Mouse (Mus musculus): ENCODE results near the gene Fstl3. TPM values are rescaled to one million over a fixed set of nuclear protein-coding genes. Genes with fewer than 3 reads are reported as not detected.
"Not testable (repeated sequence)": the region's sequence is repeated elsewhere in the genome, so short reads cannot be mapped to it uniquely, and the experiment has no call there.

Fstl3 gene
- polyA plus RNA-seq, 1 experiment from 2014 or later = 0.63 TPM

DNA sequence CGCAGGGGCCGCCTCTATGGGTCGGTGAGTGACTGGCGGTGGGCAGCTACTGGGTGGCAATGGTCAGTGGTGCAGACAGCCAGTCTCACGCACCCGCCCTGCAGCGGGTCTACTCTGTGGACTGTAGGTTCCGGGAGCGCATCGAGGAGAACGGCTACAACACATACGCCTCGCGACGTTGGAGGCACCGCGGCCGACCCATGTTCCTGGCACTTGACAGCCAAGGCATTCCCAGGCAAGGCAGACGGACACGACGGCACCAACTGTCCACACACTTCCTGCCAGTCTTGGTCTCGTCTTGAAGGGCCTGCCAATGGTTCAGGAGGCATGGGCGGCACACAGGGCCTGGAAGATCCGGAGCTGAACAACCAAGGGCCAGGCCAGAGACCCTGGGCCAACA is 20.4 kb upstream of the Fstl3 start:
- H3K36me3 ChIP-seq (replicated peaks; ENCODE audit: insufficient read depth, low read length) = peaks cover 29% of the 10 kb centered on the region
- WGBS (ENCODE audit: insufficient replicate concordance) = 89% methylated on average over 24 of the region's 24 CpGs

DNA sequence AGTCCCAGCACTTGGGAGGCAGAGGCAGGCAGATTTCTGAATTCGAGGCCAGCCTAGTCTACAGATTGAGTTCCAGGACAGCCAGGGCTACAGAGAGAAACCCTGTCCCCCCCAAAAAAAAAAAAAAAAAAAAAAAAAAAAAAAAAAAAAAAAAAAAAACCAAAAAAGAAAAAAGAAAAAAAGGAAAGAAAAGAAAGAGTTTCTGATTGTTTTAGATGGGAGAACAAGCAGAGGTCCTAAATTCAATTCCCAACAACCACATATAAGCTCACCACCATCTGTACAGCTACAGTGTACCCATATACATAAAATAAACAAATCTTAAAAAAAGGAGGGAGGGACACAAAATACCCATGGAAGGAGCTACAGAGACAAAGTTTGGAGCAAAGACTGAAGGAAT is 17.4 kb upstream of the Fstl3 start:
- not testable (repeated sequence) for H3K4me2 ChIP-seq (ENCODE audit: low read depth, low read length); H3K9me3 ChIP-seq (ENCODE audit: low read length); H3K4me3 ChIP-seq (ENCODE audit: low read depth, low read length); H3K27me3 ChIP-seq (ENCODE audit: insufficient read depth, low read length); H3K27ac ChIP-seq (ENCODE audit: low read depth); H3K9ac ChIP-seq (replicated peaks); ATAC-seq; DNase-seq
- Histone ChIP-seq H3K36me3 (replicated peaks; ENCODE audit: insufficient read depth, low read length) (peaks cover 40% of the 10 kb centered on the region), H3K4me1 (ENCODE audit: insufficient read depth) (peaks cover 13% of the 10 kb centered on the region)
- WGBS (ENCODE audit: insufficient replicate concordance) = 71% methylated on average over 1 of the region's 1 CpGs

More for the DNA sequence above, 20.4 kb upstream of the Fstl3 start:
- Histone ChIP-seq H3K4me3 (ENCODE audit: low read depth, low read length) (no peak overlapping the region), H3K27ac (ENCODE audit: low read depth) (no peak overlapping the region), H3K9ac (replicated peaks) (no peak overlapping the region), H3K4me1 (ENCODE audit: insufficient read depth) (peaks cover 5% of the 10 kb centered on the region), H3K4me2 (ENCODE audit: low read depth, low read length) (no peak overlapping the region), H3K27me3 (ENCODE audit: insufficient read depth, low read length) (peaks cover 5% of the 10 kb centered on the region; the same call in 1 of the 2 replicates), H3K9me3 (ENCODE audit: low read length) (no peaks in the 10 kb centered on the region)
- ATAC-seq (no peak), DNase-seq (no peak)
- TF ChIP-seq CTCF (IDR thresholded peaks at IDR 0.05; ENCODE audit: low read depth) (no peak), EP300 (IDR thresholded peaks at IDR 0.05; ENCODE audit: low read depth) (no peak)

DNA sequence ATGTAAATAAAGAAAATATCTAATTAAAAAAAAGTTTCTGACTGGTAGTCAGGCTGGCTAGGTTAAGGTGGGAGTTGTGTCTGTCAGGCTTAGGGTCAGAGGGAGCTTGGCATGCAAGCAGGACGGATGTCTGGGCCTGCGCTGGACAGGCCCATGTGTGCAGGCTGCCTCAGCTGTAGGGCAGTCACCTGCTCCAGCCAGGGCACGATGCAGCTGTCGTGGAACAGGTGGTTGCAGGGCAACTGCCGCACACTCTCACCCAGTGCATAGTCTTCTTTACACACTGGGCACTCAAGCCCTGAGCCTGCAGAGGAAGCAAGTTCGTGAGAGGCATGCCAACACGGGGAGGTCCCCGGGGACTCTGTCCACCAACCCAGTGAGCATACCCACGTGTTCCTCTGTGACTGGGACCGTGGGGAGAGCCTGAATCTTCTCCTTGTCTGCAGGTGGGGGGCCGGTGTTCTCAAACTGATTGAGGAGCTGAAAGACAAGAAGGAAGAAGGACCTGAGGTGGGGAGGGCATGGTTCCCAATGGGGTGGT is 16.4 kb upstream of the Fstl3 start:
- no peaks in the 10 kb centered on the region for H3K9me3 ChIP-seq (ENCODE audit: low read length)
- no peak overlapping the region for H3K27ac ChIP-seq (ENCODE audit: low read depth)
- H3K36me3 ChIP-seq (replicated peaks; ENCODE audit: insufficient read depth, low read length) = peaks cover 40% of the 10 kb centered on the region
- H3K4me3 ChIP-seq (ENCODE audit: low read depth, low read length) = no peak overlapping the region
- ATAC-seq (no peak), DNase-seq (no peak)
- no peaks in the 10 kb centered on the region for H3K27me3 ChIP-seq (ENCODE audit: insufficient read depth, low read length)
- peaks cover 16% of the 10 kb centered on the region for H3K4me1 ChIP-seq (ENCODE audit: insufficient read depth)
- WGBS (ENCODE audit: insufficient replicate concordance) = 87% methylated on average over 11 of the region's 11 CpGs
- no peak overlapping the region for H3K9ac ChIP-seq (replicated peaks)
- no peak overlapping the region for H3K4me2 ChIP-seq (ENCODE audit: low read depth, low read length)
- TF ChIP-seq CTCF (IDR thresholded peaks at IDR 0.05; ENCODE audit: low read depth) (no peak), EP300 (IDR thresholded peaks at IDR 0.05; ENCODE audit: low read depth) (no peak)

DNA sequence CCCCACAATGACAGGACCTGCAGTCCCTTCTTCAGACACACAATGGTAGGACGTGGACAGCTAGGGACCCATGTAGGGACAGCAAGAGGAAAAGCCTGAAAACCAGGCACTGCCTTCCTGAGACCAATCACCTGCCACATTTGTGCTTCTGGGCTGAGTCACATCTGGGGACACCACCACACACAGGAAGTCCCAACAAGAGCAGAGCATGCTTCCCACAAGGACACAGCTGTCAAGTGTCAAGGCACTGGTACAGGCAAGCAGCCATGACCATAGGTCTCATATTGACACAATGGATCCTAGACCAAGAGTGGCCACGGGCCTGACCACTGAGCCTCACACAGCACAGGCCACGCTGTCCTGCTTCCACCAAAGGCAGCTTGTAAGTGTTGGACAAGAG is 14.2 kb upstream of the Fstl3 start:
- no peak overlapping the region for H3K4me3 ChIP-seq (ENCODE audit: low read depth, low read length)
- ATAC-seq = no peak
- no peaks in the 10 kb centered on the region for H3K9me3 ChIP-seq (ENCODE audit: low read length)
- H3K27me3 ChIP-seq (ENCODE audit: insufficient read depth, low read length) = no peaks in the 10 kb centered on the region
- peaks cover 38% of the 10 kb centered on the region for H3K36me3 ChIP-seq (replicated peaks; ENCODE audit: insufficient read depth, low read length)
- TF ChIP-seq CTCF (IDR thresholded peaks at IDR 0.05; ENCODE audit: low read depth) = no peak
- TF ChIP-seq EP300 (IDR thresholded peaks at IDR 0.05; ENCODE audit: low read depth) = no peak
- H3K9ac ChIP-seq (replicated peaks) = no peak overlapping the region
- DNase-seq = no peak
- H3K4me2 ChIP-seq (ENCODE audit: low read depth, low read length) = no peak overlapping the region
- no peak overlapping the region for H3K27ac ChIP-seq (ENCODE audit: low read depth)
- H3K4me1 ChIP-seq (ENCODE audit: insufficient read depth) = peaks cover 23% of the 10 kb centered on the region
- 86% methylated on average over 3 of the region's 3 CpGs for WGBS (ENCODE audit: insufficient replicate concordance)

DNA sequence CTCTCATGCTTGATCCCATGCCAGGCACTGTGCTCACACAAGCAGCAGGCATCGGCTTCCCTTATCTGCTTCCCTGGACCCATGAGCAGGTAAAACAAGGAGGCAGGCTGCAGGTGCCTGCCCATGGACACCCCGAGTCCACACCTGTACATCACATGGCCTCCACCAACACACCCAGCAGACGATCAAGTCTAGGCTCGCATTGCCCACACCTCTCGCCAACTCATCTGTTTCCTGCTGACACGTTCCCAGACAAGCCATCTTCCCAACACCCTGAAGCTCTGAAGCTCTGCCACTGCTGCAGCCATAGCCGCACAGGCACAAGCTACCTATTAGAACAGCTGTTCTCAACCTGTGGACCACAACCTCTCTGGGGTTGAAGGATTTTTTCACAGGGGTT is 12.8 kb upstream of the Fstl3 start:
- ATAC-seq (no peak), DNase-seq (no peak)
- peaks cover 27% of the 10 kb centered on the region for H3K36me3 ChIP-seq (replicated peaks; ENCODE audit: insufficient read depth, low read length)
- no peaks in the 10 kb centered on the region for H3K27me3 ChIP-seq (ENCODE audit: insufficient read depth, low read length)
- H3K4me2 ChIP-seq (ENCODE audit: low read depth, low read length) = no peak overlapping the region
- WGBS (ENCODE audit: insufficient replicate concordance) = 66% methylated on average over 7 of the region's 7 CpGs
- H3K9ac ChIP-seq (replicated peaks) = 0 out of 2 replicates have a peak overlapping the region, but pooled peaks have one; percentile 11
- peaks cover 30% of the 10 kb centered on the region for H3K4me1 ChIP-seq (ENCODE audit: insufficient read depth)
- no peak overlapping the region for H3K4me3 ChIP-seq (ENCODE audit: low read depth, low read length)
- TF ChIP-seq EP300 (IDR thresholded peaks at IDR 0.05; ENCODE audit: low read depth) (no peak), CTCF (IDR thresholded peaks at IDR 0.05; ENCODE audit: low read depth) (no peak)
- no peaks in the 10 kb centered on the region for H3K9me3 ChIP-seq (ENCODE audit: low read length)
- H3K27ac ChIP-seq (ENCODE audit: low read depth) = no peak overlapping the region

DNA sequence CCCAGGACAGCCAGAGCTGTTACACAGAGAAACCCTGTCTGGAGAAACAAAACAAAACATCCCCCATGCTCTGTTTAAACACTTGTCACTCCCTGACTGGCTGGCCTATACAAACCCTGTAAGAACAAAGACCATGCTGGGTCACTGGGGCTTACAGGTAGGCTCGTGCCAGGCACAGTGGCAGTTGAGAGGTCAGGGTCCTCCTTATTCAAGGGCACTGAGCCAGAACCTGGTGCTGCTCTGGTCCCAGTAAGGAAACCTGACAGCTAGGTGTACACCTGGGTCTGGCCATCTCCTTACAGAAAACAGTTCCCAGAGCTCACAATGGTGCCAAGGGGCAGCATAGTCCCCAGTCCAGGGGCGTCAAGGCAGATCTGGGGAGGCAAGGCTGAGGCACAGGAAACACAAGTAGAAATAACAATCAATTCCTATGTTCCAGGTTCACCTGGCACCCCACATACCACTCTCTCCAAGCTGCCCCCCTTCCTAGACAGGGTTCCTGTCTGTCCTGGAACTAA is 11.8 kb upstream of the Fstl3 start:
- Histone ChIP-seq H3K4me1 (ENCODE audit: insufficient read depth) (peaks cover 30% of the 10 kb centered on the region), H3K36me3 (replicated peaks; ENCODE audit: insufficient read depth, low read length) (peaks cover 25% of the 10 kb centered on the region), H3K9me3 (ENCODE audit: low read length) (no peaks in the 10 kb centered on the region), H3K4me3 (ENCODE audit: low read depth, low read length) (peak overlapping the region; percentile 96; the same call in 1 of the 2 replicates), H3K4me2 (ENCODE audit: low read depth, low read length) (peak overlapping the region; percentile 85), H3K27me3 (ENCODE audit: insufficient read depth, low read length) (no peaks in the 10 kb centered on the region), H3K9ac (replicated peaks) (peak overlapping the region; percentile 96), H3K27ac (ENCODE audit: low read depth) (peak overlapping the region; percentile 95)
- ATAC-seq (peak; percentile 2; the same call in 1 of the 2 replicates), DNase-seq (no peak)
- TF ChIP-seq EP300 (IDR thresholded peaks at IDR 0.05; ENCODE audit: low read depth) (no peak), CTCF (IDR thresholded peaks at IDR 0.05; ENCODE audit: low read depth) (no peak)
- 59% methylated on average over 2 of the region's 2 CpGs for WGBS (ENCODE audit: insufficient replicate concordance)

Data from liver, postnatal 0 days (tissue).